Mouse (Mus musculus) spleen, adult 2 months (tissue): Measurements from ENCODE around the gene Dnajc5. TPM values are rescaled to one million over a fixed set of nuclear protein-coding genes. Genes with fewer than 3 reads are reported as not detected.

Experiments used
- DNase-seq, 2 experiments: peaks; one replicate each; pipeline versions ENCODE4 v3.0.0 to v3.0.0-alpha.2; 2012 to 2021; ENCODE audit warnings: low spot score in 2 of 2, low read depth in 1 of 2
- H3K27ac ChIP-seq: fragments of 200-500 bp; 2 replicates; pipeline ENCODE4 v1.5.1; 2012; ENCODE audit warnings: low read length, inconsistent platforms; ENCODE audit not compliant: insufficient read depth
- H3K27me3 ChIP-seq: fragments of 200-500 bp; 2 replicates; pipeline ENCODE4 v1.6.1; 2012; ENCODE audit warnings: mild to moderate bottlenecking, moderate library complexity, low read length, inconsistent platforms; ENCODE audit not compliant: control insufficient read depth, insufficient read depth
- H3K36me3 ChIP-seq: fragments of 200-500 bp; 2 replicates; pipeline ENCODE4 v1.6.1; 2012; ENCODE audit warnings: mild to moderate bottlenecking, low read length, inconsistent platforms; ENCODE audit not compliant: control insufficient read depth, insufficient read depth
- H3K4me1 ChIP-seq: fragments of 200-500 bp; 2 replicates; pipeline ENCODE4 v1.6.1; 2011; ENCODE audit warnings: inconsistent platforms; ENCODE audit not compliant: control insufficient read depth, insufficient read depth, insufficient read length
- H3K4me3 ChIP-seq: fragments of 200-500 bp; 2 replicates; pipeline ENCODE4 v1.5.1; 2011; ENCODE audit warnings: mild to moderate bottlenecking, inconsistent platforms; ENCODE audit not compliant: insufficient read depth, insufficient read length; ENCODE audit errors: extremely low read depth
- CTCF ChIP-seq: fragments of 200-500 bp; IDR thresholded peaks from 2 replicates; pipeline ENCODE4 v1.5.1; 2011; ENCODE audit warnings: mild to moderate bottlenecking, inconsistent platforms; ENCODE audit not compliant: insufficient read depth, insufficient read length, insufficient replicate concordance; ENCODE audit errors: extremely low read depth
- POLR2A ChIP-seq: fragments of 200-500 bp; IDR thresholded peaks from 2 replicates; pipeline ENCODE4 v1.6.1; 2011; ENCODE audit warnings: low read depth, low read length, inconsistent platforms
- WGBS: fragments of 180-500 bp; shearing (Covaris S2); methylation state at CpG from one replicate; pipeline ENCODE4 v1.1.7; 2018; 5-methylcytosine and 5-hydroxymethylcytosine counted together
- polyA plus RNA-seq: library from polyadenylated mRNA; depleted of rRNA; stranded (reverse); fragments of >200 nt; gene quantifications from 2 replicates; pipeline ENCODE4 v1.2.3, GENCODE M21; 2012

Dnajc5 gene
- polyA plus RNA-seq, 1 experiment: 54.4 TPM

GRCm38 (mm10) chr2:181521491-181521890 lies 1.2 kb downstream of the Dnajc5 start:
- Histone ChIP-seq H3K27ac (no peak overlapping the region), H3K4me1 (peaks cover 5% of the 10 kb centered on the region), H3K36me3 (no peaks in the 10 kb centered on the region; the same call in 1 of the 2 replicates), H3K4me3 (peak overlapping the region; percentile 98), H3K27me3 (no peaks in the 10 kb centered on the region)
- DNase-seq: no peak
- TF ChIP-seq CTCF (no peak), POLR2A (no peak)
- 44% methylated on average over 10 of the region's 10 CpGs for WGBS

DNA sequence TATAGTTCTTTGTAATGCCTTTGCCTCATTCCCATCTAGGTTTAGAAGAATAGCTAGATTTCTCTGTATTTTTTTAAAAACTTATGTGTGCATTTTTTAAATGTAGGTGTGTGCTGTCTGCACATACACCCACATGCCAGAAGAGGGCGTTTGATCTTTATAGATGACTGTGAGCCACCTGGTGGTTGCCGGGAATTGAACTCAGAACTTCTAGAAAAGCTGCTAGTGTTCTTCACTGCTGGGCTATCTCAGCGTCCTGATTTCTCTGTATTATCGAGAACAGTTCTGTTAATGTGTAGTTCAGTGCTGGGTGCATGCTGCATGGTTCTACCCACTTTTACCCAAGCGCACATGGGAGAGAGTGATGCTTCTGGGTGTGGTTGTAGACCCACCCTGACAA lies 2.5 kb downstream of the Dnajc5 start:
- WGBS: 66% methylated on average over 5 of the region's 5 CpGs
- Histone ChIP-seq H3K4me1 (peaks cover 5% of the 10 kb centered on the region), H3K36me3 (peaks cover 2% of the 10 kb centered on the region; the same call in 1 of the 2 replicates), H3K4me3 (no peak overlapping the region), H3K27me3 (no peaks in the 10 kb centered on the region), H3K27ac (no peak overlapping the region)
- peak; percentile 8 to 37 for DNase-seq
- TF ChIP-seq CTCF (peak; percentile 9; the same call in 1 of the 2 replicates), POLR2A (no peak)

GRCm38 (mm10) chr2:181525526-181525925 lies 5.2 kb downstream of the Dnajc5 start:
- 88% methylated on average over 5 of the region's 5 CpGs for WGBS
- peaks cover 2% of the 10 kb centered on the region; the same call in 1 of the 2 replicates for H3K36me3 ChIP-seq
- no peak for DNase-seq
- no peaks in the 10 kb centered on the region for H3K27me3 ChIP-seq
- H3K4me3 ChIP-seq: no peak overlapping the region
- no peak overlapping the region for H3K27ac ChIP-seq
- H3K4me1 ChIP-seq: peaks cover 3% of the 10 kb centered on the region
- TF ChIP-seq POLR2A (no peak), CTCF (no peak)

GRCm38 (mm10) chr2:181529076-181529475 lies 8.8 kb downstream of the Dnajc5 start:
- WGBS: 86% methylated on average over 1 of the region's 1 CpGs
- TF ChIP-seq CTCF (no peak), POLR2A (no peak)
- DNase-seq: no peak
- H3K4me1 ChIP-seq: no peaks in the 10 kb centered on the region; the same call in 1 of the 2 replicates
- no peaks in the 10 kb centered on the region for H3K27me3 ChIP-seq
- peaks cover 2% of the 10 kb centered on the region; the same call in 1 of the 2 replicates for H3K36me3 ChIP-seq
- H3K27ac ChIP-seq: no peak overlapping the region
- H3K4me3 ChIP-seq: no peak overlapping the region

- Histone ChIP-seq H3K4me1 (no peaks in the 10 kb centered on the region; the same call in 1 of the 2 replicates), H3K36me3 (peaks cover 4% of the 10 kb centered on the region; the same call in 1 of the 2 replicates), H3K27me3 (no peaks in the 10 kb centered on the region), H3K27ac (no peak overlapping the region), H3K4me3 (no peak overlapping the region)
- WGBS: 93% methylated on average over 3 of the region's 3 CpGs
- no peak for DNase-seq
- TF ChIP-seq CTCF (no peak), POLR2A (no peak)
Measured at GRCm38 (mm10) chr2:181532589-181532988, 12.3 kb downstream of the Dnajc5 start.

GRCm38 (mm10) chr2:181536410-181536809 lies 16.1 kb downstream of the Dnajc5 start:
- H3K36me3 ChIP-seq: peaks cover 5% of the 10 kb centered on the region; the same call in 1 of the 2 replicates
- no peaks in the 10 kb centered on the region; the same call in 1 of the 2 replicates for H3K4me1 ChIP-seq
- H3K4me3 ChIP-seq: no peak overlapping the region
- 83% methylated on average over 2 of the region's 2 CpGs for WGBS
- no peaks in the 10 kb centered on the region for H3K27me3 ChIP-seq
- no peak for DNase-seq
- TF ChIP-seq POLR2A: no peak
- TF ChIP-seq CTCF: no peak
- no peak overlapping the region for H3K27ac ChIP-seq

DNA sequence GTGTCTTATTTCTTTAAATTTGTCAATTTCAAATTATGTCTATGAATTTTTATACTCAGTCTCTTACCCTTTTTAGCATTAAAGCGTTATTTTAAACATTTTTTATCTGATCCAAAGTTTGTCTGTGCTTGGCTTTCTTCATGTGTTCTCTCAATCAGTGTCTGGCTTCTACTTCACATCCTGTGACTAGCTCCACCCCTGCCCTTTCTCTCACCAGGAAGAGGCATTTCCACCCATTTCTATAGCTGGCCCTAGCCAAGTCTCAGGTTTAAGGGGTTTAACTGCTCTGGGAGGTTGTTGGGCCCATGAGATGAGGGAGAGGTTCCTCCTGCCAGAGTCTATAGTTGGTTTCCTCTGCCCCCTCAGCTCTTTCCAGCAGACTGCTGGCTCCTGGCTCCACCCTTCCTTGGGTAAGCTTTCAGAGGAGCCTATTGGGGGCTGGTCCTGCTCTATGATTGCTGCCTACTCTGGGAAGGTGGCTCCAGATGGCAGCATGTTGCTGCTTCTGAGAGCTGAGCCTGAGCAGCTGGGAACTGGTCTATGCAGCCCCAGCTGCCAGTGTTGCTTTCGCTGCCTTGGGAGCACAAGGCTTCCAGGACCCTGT lies 17.3 kb downstream of the Dnajc5 start:
- H3K4me1 ChIP-seq: no peaks in the 10 kb centered on the region; the same call in 1 of the 2 replicates
- H3K4me3 ChIP-seq: no peak overlapping the region
- no peak for TF ChIP-seq POLR2A
- no peak for TF ChIP-seq CTCF
- DNase-seq: no peak
- H3K27me3 ChIP-seq: no peaks in the 10 kb centered on the region
- H3K27ac ChIP-seq: peak overlapping the region; percentile 51
- peaks cover 6% of the 10 kb centered on the region; the same call in 1 of the 2 replicates for H3K36me3 ChIP-seq
- 46% methylated on average over 2 of the region's 2 CpGs for WGBS
